ENCODE assay signal across 8 mouse cellular contexts in genomic region chr15:92161163-92162025, GRCm38 (mm10).
DNase-seq lines count a peak whose midpoint lies in the region; ATAC-seq and TF ChIP-seq lines count a peak whose summit lies in the region.

No protein-coding gene starts in this region.

- TF ChIP-seq EP300 in stomach, postnatal 0 days (optimal IDR thresholded peaks at IDR 0.05): no peak

- H3K9me3 ChIP-seq in hindbrain, embryonic 10.5 days: no peaks in the 10 kb centered on the region
- H3K9me3 ChIP-seq in limb, embryonic 13.5 days: no peaks in the 10 kb centered on the region
- H3K9me3 ChIP-seq in stomach, postnatal 0 days (ENCODE audit: control insufficient read depth, low read length): no peaks in the 10 kb centered on the region

- TF ChIP-seq CTCF in stomach, postnatal 0 days (IDR thresholded peaks at IDR 0.05; ENCODE audit: low read depth): peak; percentile 20; the same call in 1 of the 2 replicates

- peak overlapping the region; percentile 77 for H3K27ac ChIP-seq in hindbrain, embryonic 10.5 days
- no peak overlapping the region for H3K27ac ChIP-seq in limb, embryonic 13.5 days
- H3K27ac ChIP-seq in stomach, postnatal 0 days (replicated peaks): no peak overlapping the region

- WGBS in hindbrain, embryonic 10.5 days: 37% methylated on average over 20 of the region's 20 CpGs
- WGBS in limb, embryonic 13.5 days: 51% methylated on average over 20 of the region's 20 CpGs
- 40% methylated on average over 20 of the region's 20 CpGs for WGBS in stomach, postnatal 0 days

- H3K9ac ChIP-seq in limb, embryonic 13.5 days: no peak overlapping the region
- no peak overlapping the region for H3K9ac ChIP-seq in stomach, postnatal 0 days (ENCODE audit: low read length)

- no peaks in the 10 kb centered on the region for H3K36me3 ChIP-seq in hindbrain, embryonic 10.5 days
- H3K36me3 ChIP-seq in limb, embryonic 13.5 days: no peaks in the 10 kb centered on the region
- no peaks in the 10 kb centered on the region for H3K36me3 ChIP-seq in stomach, postnatal 0 days (ENCODE audit: control insufficient read depth, insufficient read depth, low read length)

- H3K4me2 ChIP-seq in limb, embryonic 13.5 days (replicated peaks): peak overlapping the region; percentile 30
- H3K4me2 ChIP-seq in stomach, postnatal 0 days (replicated peaks; ENCODE audit: low read depth): no peak overlapping the region

- DNase-seq in ZHBTc4 (ENCODE audit: low read depth, low spot score): peak; percentile 17
- peak; percentile 79 for DNase-seq in cerebellum, postnatal 10 days
- peak; percentile 40 for DNase-seq in hindbrain, embryonic 10.5 days (ENCODE audit: low spot score)
- no peak for DNase-seq in stomach, postnatal 0 days (ENCODE audit: low spot score)
- DNase-seq in thymus, postnatal 36 days: no peak
- no peak for DNase-seq in spleen, postnatal 10 days (ENCODE audit: low spot score in 2 of 2)
- no peak for DNase-seq in heart, adult 18-20 months

- peak overlapping the region; percentile 43 for H3K4me3 ChIP-seq in hindbrain, embryonic 10.5 days
- no peak overlapping the region for H3K4me3 ChIP-seq in limb, embryonic 13.5 days
- H3K4me3 ChIP-seq in stomach, postnatal 0 days (ENCODE audit: low read depth, low read length): no peak overlapping the region

- H3K4me1 ChIP-seq in hindbrain, embryonic 10.5 days (replicated peaks): peaks cover 17% of the 10 kb centered on the region
- H3K4me1 ChIP-seq in limb, embryonic 13.5 days: no peaks in the 10 kb centered on the region
- no peaks in the 10 kb centered on the region for H3K4me1 ChIP-seq in stomach, postnatal 0 days (replicated peaks; ENCODE audit: control insufficient read depth, insufficient read depth)

- no peaks in the 10 kb centered on the region for H3K27me3 ChIP-seq in hindbrain, embryonic 10.5 days (ENCODE audit: insufficient read depth, poor library complexity, severe bottlenecking)
- H3K27me3 ChIP-seq in limb, embryonic 13.5 days: 0 out of 2 replicates have a peak, but pooled peaks cover 3% of the 10 kb centered on the region
- no peaks in the 10 kb centered on the region for H3K27me3 ChIP-seq in stomach, postnatal 0 days (ENCODE audit: control insufficient read depth, insufficient read depth, low read length)

- no peak for ATAC-seq in limb, embryonic 13.5 days (ENCODE audit: low FRiP score, low read depth)
- ATAC-seq in stomach, postnatal 0 days (ENCODE audit: low FRiP score, low TSS enrichment): no peak

Comparison
In these comparisons a context has a peak if more than half of its experiments do, and no peak if none do; other contexts are left out.
1. DNase-seq: peak in ZHBTc4 (single experiment), cerebellum, postnatal 10 days (2 of 2) and hindbrain, embryonic 10.5 days (single experiment); none in stomach, postnatal 0 days (single experiment), thymus, postnatal 36 days (0 of 2), spleen, postnatal 10 days (0 of 2) and heart, adult 18-20 months (0 of 2).